Mouse (Mus musculus) stomach, adult 2 months (tissue): ENCODE measurements around the gene Vmn2r43. TPM values are rescaled to one million over a fixed set of nuclear protein-coding genes. Genes with fewer than 3 reads are reported as not detected.

Source experiments
- polyA plus RNA-seq: library from polyadenylated mRNA; depleted of rRNA; stranded (reverse); fragments of >200 nt; gene quantifications from 2 replicates; pipeline ENCODE4 v1.2.3, GENCODE M21; 2012; rRNA removed

Gene Vmn2r43
- not detected in 2 replicates for polyA plus RNA-seq

DNA sequence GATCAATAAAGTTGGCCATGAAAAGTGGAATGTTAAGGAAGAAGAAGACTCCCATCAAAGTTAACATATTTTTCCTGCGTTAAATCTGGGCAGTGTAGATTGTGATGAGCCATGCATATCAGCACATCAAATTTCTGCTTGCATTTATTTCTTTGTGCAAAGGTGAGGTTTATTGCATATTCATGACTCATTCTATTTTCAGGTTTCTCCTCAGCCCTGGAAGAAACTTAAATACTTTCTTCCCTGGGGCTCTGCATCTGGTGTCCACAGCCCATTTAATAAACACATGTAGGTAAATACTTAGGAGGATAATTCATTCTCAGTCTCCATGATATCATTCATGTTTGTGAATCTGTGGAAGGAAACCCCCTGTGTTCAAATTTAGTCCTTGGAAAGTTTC is at the start of gene Vmn2r43:
Vmn2r43 (minus strand) TSS at position 101 of the 400 bp plus-strand sequence.

DNA sequence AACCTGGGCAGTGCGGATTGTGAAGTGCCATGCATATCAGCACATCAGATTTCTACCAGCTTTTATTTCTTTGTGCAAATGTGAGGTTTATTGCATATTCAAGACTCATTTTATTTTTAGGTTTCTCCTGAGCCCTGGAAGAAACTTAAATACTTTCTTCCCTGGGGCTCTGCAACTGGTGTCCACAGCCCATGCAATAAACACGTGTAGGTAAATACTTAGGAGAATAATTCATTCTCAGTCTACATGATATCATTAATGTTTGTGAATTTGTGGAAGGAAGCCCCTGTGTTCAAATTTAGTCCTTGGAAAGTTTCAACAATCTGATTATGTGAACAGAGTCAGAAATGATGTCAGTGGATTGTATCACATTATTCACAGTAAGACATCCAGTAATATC is 60.2 kb downstream of the Vmn2r43 start, which contains the start of gene Vmn2r42:
Vmn2r42 (minus strand) TSS at position 101 of the 400 bp plus-strand sequence.

Other genes with a start within 250 kb of the Vmn2r43 start
- gene Vmn2r41, start 98.9 kb downstream of the Vmn2r43 start, polyA plus RNA-seq = not detected in 2 replicates
- gene Vmn2r42, start 60.3 kb downstream of the Vmn2r43 start, polyA plus RNA-seq = not detected in 2 replicates
- not detected in 2 replicates for gene Vmn2r44, start 122.7 kb upstream of the Vmn2r43 start, polyA plus RNA-seq
- gene Vmn2r45, start 228.5 kb upstream of the Vmn2r43 start, polyA plus RNA-seq = not detected in 2 replicates